Mouse (Mus musculus): ENCODE data around the gene Zan.

The Zan gene

DNA sequence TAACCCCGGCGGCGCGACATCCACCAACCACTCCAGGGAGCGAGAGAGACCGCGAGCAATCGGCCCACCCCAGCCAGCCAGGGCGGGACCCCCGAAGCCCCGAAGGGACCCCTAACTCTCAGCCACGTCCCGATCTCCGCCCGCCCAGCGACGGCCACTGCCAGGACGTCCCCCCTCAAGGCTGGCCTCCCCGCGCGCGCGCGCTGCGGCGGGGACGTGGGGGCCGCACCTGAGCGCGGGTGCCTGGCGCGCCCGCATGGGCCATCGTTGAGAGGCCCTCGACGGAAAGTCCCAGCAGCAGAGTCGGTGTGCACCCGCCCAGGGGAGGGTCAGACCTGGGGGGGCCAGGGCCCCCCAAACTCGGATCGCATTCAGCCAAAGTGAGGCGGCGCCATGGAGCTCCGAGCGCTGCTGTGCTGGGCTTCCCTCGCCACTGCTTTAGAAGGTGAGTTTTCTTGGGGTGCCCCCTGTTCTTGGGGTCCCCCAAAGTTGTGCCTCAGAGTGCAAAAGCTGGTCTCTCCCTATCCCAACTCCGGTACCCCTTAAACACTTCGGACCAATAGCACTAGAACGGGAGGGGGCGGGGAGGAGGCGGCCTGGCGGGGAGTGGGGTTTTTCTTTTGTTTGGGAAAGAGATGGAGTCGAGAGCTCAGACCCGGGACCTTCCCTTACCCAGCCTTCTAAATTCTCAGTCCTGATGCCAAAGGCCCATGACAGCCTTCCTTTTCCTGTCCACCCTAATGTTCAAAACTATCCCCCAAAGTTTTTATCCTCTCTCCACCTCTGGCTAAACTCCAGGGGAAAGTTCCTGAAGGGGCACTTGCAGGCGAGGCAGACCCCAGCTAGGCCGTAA is 126.4 kb downstream of the Zan start:
- no peak for DNase-seq (ENCODE audit: low spot score)

DNA sequence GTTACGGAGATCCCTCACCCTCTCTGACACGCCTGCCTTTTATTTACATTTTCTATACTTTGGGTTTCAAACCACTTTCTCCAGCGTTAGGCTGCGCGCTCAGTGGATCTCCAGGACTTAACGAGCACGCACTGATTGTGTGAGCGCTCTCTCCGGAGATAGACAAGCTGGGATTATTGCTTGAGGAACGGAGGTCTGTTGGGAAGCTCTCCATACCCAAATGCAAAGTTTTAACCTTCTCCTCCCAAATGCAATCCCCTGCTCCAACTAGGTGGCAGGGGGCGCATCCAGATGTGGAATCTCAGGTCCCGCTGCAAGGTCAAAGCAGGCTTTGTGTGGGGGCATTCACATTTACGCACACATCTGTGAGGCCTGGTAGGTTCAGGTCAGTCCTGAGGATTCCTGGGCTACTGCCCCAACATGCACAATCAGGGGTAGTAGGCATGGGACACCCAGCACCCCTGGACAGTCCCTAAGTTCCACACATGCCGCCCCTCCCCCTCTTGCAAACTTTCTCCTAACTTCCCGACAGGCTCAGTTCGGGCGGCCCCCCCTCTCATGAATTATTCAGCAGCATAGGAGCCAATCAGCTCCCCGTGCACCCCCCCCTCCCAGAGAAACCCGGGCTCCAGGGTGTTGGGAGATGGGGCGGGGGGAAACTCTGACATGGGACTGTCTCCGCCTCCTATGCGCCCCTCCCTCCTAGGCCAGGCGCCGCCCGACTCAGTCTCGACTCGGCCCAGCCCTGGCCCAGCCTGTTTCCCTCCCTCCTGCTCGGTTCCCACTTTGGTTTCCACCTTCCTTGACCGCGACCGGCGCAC is 127.3 kb downstream of the Zan start, which contains the start of gene Ephb4:
Gene Ephb4 (plus strand): TSS at position 726 of the 821 bp plus-strand sequence.
- no peak for DNase-seq (ENCODE audit: low spot score)

DNA sequence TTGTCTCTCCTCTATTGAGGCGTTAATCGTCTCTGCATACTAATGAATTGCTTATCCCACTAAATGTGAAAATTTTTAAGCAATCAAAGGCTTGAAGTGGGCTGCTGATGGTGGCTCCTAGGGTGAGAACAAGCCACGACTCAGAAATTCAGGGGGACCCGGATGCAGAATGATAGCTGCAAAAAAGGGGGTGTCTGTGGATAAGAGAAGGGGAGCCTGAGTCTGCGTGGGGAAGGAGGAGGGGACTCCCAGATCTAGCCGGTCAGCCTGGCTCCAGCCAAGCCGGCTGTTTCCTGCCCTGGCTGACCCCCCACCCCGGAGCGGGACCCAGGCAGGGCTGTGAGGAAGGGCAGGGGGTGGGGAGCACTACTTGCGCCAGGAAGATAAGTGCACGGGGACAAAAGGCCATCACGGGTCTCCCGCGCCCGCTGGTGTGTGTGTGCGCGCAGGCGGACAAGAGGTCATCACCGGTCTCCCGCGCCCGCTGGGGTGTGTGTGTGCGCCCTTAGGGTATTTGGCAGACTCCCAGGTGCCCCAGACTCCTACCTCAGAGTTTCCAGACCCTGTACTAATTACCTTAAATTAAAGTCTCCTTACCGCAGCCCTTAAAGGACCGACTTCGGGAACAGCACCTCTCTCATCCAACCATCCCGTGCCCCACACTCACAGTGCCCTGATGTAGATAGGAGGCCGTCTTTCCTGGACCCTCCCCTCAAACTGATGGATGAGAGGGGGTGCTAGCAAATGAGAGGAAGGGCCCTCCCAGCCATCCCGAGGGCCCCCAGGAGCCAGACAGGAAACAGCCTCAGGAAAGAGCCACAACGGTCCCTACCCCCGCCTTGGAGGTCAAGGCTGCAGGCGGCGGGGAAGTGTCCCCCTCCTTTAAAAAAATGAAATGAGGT is 128.1 kb downstream of the Zan start:
- DNase-seq (ENCODE audit: low spot score), result no peak

DNA sequence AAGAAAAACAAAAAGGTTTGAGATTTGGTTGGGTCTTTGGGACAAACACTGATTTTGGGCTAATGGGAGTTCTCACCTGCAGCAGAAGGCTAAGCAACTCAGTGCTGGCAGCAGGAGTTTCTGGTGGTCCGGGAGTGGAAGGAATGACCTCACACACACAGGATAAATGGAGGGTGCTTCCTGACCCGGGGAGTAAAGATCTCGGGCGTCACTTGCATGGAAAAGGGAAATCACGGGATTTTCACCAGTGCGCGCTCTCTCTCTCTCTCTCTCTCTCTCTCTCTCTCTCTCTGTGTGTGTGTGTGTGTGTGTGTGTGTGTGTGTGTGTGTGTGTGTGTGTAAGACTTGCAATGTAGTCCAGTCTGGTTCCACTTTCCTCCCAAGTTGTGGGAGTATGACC is 129.0 kb downstream of the Zan start:
- DNase-seq (ENCODE audit: low spot score), result no peak

DNA sequence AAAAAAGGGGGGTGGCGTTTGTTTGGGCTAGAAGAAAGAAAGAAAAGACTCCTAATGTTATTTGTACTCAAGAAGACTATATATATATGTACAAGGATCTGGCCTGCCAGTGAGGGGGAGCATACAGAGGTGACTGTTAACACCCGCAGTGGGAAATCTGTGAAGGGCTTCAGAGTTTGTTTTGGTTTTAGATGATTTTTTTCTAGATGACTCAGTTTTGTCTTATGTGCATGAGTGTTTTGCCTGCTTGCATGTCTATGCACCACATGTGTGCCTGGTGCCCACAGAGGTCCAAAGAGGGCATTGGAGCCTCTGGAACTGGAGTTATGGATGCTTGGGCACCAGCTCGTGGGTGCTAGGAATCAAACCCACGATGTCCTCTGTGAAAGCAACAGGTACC is 129.9 kb downstream of the Zan start:
- DNase-seq (ENCODE audit: low spot score), result no peak

DNA sequence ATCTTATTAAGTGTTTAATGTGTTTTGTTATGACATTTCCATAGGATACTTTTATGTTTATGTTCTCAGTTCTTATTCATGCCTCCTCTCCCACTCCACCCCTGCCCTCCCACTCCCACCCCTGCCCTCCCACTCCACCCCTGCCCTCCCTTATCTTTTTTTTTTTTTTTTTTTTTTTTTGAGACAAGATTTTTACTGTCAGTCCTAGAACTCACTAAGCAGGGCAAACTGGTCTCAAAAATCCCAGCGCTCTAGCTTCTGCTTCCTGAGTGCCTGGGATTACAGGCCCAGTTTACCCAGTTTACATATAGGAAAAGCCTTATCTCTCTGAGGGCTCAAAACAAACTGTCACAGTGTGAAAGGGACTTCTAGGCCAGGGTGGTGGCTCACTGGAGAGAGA is 130.5 kb downstream of the Zan start:
- no peak for DNase-seq (ENCODE audit: low spot score)

DNA sequence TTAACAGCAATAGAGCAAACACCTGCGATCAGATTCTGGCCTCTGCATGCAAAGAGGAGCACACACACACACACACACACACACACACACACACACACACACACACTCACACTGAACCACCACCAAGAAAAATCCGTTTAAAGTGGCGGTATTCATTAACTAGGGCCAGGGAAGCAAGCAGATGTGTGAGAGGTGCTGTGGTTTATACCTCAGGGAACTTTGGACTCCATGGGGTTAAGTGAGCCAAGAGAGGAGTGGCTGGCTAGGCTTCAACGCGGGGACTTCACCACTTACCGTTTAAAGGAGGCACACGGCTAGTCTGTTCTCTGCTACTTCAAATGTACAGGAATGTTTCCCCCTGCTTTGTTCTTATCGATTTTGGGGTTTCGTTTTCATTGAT is 131.0 kb downstream of the Zan start:
- DNase-seq (ENCODE audit: low spot score), result no peak

DNA sequence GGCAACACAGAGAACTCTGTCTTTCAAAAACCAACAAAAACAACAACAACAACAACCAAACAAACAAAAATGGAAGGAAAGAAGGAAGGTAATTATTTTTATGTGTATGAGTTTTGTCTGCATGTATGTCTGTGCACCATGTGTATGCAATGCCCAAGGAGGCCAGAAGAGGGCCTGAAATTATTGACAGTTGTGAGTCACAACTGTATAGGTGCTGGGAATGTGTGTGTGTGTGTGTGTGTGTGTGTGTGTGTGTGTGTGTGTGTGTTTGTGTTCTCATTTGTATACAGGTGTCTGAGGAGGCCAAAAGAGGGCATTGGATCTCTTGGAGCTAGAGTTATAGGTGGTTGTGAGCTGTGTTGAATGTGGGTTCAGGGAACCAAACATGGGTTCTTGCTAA is 133.0 kb downstream of the Zan start:
- no peak for DNase-seq (ENCODE audit: low spot score)

DNA sequence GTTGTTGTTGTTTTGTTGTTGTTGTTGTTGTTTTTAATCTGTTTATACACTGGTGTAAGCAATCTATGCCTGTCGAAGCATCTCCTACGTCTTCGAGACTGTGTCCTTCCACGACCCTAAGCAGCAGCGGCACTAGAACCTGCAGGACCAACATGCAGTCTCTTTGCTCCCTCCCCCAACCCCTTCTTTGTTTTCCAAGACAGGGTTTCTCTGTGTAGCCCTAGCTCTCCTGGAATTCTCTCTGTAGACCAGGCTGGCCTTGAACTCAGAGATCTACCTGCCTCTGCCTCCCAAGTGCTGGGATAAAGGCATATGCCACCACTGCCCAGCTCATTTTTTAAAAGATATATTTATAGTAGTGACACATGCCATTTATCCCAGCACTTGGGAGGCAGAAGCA is 133.5 kb downstream of the Zan start:
- DNase-seq (ENCODE audit: low spot score), result no peak

DNA sequence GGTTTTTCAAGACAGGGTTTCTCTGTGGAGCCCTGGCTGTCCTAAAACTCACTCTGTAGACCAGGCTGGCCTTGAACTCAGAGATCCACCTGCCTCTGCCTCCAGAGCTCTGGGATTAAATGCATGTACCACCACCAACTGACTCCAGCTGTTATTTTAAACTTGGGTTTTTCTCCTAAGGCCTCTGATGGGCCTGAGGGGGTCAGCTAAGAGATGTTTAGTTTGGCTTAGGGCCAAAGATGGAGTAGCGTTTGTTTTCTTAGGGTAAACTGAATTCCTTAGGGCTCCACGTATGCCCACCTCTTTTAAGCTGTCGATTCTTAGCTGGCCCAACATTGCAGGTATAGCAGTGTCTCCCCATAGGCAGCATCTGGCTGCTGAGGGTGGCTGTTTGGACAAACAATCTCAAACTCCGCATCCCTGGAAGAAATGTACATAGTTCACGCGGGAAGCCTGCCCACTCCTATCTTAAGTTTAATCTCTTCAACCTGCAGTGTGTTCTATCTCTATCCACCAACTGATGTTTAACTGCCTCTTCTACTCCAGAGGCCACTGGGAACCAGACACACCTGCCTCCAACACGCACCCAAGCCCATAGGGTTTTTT is 134.4 kb downstream of the Zan start:
- DNase-seq (ENCODE audit: low spot score), result no peak

DNA sequence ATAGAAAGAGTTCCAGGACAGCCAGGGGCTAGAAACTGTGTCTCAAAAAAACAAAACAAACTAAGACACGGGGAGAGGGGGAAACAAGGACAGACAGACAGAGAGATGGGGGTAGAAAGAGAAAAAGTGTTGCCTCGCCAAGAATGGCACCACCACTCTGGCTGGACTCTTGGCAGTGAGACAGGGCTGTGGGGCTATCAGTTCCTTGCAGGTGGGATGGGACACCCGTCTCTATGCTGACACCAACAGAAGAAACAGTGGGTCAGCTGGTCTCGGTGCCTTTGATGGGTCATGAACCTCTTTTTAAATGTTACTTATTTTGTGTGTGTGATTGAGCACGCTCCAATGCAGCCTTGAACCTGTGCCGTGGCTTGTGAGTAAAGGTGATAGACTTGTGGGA is 136.6 kb downstream of the Zan start:
- no peak for DNase-seq (ENCODE audit: low spot score)

DNA sequence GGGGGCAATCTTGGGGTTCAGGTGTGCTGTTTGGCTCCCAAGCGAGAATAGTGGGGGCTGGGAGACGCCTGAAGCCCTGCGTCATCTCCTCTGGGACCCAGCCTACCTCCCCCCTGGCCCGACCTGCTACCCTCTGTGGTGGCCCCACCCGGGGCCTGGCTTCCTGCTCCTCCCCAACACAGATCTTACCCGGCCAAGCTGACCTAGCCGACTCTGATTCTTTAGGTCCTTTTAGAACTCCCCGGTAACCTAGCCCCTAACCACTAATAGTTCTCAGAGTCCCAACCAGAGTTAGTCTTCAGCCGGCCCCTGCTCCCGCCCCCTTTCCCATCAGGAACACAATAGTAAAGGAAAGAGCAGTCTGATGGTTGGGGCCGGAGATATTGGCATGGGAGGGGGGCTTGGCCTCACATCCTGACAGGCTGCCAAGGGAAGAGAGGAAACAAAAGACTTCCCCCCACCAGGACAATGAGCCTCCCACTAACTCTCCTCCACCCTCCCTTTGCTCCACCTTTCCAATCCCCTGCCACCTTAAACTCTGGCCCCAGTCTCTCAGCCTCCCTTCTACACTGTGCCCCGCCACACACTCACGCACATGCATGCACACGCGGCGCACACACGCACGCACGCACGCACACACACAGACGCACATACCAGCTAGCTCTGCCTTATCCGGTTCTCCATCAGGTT is 137.4 kb downstream of the Zan start:
- no peak for DNase-seq (ENCODE audit: low spot score)

DNA sequence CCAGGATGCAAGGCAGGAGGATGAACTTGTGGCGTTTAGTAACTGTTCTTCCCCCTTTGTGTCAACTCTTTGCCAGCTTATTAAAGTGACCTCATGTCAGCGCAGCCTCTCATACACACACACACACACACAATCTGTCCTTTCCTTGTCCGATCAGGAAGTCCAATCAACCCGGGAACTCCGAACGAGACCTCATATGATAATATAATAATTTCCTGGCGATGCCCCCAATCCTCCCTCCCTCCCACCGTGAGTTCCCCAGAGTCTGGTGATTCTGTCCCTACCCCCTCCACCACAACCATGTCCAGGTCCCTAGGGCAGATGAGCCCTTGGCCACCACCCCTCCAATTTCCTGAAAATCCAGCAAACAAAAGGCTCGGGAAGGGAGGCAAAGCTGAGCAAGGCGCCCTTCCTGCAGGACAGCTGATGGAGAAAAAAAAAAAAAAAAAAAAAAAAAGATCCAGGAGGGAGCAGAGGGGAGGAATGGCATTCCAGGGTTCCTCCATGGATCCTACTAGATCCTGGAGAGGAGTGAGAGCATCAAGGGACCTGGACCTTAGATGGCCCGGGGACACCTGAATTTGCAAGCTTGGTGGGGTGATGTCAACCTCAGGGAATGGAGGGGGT is 138.1 kb downstream of the Zan start:
- DNase-seq (ENCODE audit: low spot score), result no peak

DNA sequence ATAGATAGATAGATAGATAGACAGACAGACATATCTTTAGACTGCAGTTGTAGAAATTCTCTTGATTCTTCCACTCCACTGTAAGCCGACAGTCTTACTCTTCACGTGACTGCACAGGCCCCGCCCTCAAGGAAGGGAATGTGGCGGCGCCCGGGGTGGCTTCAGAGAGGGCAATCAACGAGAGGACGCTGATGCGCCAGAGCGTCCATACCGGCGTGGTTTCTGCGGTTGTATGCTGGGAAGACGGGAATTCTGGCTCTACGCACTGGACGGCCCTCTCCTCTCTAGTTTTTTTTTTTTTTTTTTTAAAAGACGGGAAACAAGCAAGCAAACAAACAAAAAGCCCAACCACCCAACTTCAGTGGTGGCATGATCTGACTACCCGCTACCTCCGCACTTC is 138.6 kb downstream of the Zan start:
- DNase-seq (ENCODE audit: low spot score), result peak; percentile 77

DNA sequence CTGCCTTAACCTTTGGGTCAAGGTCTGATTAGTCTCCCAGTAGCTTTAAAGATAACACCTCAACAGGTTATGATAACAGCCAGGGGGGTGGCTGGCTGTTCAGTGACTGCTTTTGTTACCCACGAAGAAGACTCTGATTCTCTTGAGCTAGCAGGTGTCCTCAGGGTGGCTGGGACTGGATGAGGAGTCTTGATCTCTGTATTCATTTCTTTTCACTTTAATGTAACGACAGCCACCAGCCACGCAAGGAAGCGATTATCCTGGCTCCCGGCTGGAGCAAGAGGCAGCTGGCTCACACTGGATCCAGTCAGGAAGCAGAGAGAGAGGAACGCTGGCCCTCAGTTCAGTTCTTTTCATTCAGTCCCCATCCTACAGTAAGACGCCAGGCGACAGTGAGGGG is 139.7 kb downstream of the Zan start:
- DNase-seq (ENCODE audit: low spot score), result no peak

DNA sequence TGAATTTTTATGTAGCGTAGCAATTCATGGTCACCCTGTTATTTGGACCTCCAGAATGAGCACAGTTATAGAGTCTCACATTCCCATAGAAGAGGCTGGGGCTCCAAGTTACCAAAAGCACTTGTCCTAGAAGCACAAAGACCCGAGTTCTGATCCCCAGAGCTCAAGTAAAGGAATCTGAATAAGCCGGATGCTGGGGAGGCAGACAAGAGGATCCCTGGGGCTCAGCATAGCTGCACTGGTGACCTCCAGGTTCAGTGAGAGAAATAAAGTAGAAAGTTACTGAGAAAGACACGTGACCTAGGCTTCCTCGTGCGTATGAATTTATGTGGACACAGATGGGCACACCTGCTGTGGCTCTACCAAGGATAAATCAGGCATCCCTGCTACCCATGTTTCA is 141.8 kb downstream of the Zan start:
- no peak for DNase-seq (ENCODE audit: low spot score)

DNA sequence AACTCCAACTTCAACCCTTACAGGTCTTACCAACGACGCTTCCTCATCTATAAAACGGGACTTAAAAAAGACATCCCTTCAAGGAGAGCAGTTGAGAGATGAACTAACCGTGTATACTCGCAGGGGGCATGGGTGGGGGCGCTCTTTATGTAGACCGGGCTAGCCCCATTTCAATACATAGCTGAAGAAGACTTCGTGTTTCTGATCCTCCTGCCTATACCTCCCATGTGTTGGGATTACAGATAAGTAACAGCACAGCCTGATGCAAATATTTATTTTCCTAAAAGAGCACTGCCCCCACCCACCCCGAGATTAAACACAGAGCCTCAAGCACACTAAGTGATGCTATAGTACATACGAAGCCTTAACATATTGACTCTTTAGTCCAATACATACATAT is 142.5 kb downstream of the Zan start:
- no peak for DNase-seq (ENCODE audit: low spot score)

DNA sequence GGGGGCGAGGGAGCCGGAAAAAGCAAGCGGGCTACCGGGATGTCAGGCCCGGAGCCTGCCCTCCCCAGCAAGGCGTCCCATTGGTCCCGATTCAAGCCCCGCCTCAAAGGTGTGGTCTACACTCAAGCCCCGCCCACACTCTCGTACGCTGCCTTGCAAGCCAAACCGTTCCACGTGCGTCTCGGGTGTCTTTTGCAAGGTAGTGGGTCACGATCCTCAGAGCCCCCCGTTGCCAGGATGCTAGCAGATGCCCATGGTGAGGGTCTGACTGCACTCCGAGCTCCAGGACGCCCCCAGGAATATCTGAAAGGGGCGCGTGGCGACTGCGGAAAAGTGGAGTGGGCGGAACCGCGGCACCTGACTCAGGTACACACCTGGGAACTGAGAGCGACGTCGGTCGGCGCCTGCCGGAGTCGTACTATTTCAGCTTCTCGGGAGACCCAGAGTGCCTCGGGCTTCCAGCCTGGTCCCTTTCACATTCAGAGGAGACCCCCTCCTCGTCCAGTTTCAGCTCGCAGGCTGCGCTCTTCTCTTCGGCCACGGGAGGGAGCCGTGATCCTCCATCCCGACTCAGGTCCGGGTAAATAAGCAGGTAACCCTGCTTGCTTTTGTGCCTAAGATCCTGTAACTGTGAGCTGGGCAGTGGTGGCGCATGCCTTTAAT is 143.2 kb downstream of the Zan start, which contains the start of gene Slc12a9:
Gene Slc12a9 (minus strand): TSS at position 86 of the 663 bp plus-strand sequence.
- peak; percentile 89 for DNase-seq (ENCODE audit: low spot score)

DNA sequence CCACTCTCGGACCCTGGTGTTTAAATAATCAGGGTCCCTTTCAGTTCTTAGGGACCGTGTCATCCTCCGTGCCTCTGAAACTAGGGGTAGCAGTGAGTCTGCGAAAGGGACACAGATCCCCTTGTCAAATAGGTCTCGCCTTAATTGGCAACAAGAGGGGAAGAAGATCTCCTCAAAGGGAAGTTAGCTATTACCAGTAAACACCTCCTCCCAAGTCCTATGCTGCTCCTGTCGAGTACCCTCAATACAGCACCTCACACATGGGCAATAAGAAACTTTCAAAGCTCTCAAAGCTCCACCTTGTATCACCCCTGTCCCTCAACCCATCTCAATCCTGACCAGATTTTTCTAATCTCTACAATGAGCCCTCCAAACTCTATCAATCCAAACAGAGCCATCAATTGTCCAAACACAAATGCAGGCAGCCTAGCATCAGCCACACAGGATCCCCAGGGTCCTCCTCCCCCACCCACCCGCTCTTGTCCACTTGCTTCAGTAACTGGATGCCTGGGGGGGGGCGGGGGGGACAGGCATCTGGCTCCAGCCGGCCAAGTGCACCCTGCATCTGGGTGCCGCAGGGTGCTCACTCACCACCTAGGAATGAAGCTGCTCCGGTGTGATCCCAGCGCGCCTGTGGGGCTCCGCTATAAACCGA is 143.9 kb downstream of the Zan start:
- DNase-seq (ENCODE audit: low spot score), result no peak

DNA sequence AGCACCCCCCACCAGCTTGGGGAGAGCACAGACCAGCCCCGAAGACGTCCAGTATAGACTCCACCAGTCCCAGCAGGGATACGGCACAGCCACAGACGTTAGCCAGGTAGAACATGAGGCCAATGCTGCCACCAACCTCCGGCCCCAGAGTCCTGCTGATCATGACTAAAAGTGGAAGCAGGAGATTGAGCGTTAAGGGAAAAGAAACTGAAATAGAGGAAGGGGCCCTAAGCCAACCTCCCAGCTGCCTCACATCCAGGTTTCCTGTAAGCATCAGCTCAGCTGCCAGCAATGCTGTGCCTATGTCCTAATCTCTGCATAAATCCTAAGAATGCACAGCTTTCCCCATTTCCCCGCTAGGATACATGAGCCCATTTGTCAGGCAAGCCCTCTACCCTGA is 146.0 kb downstream of the Zan start:
- no peak for DNase-seq (ENCODE audit: low spot score)

Measured in c-Kit-positive CD71-positive TER-119-positive erythroid progenitor cells, embryonic 14.5 days (primary cell).